Mouse (Mus musculus): ENCODE data around the gene Dpep1.

Dpep1 gene

GRCm38 (mm10) chr8:123185566-123186409, at the start of gene Dpep1:
TSS of gene Dpep1 (plus strand) at chr8:123186242.
- DNase-seq: no peak

GRCm38 (mm10) chr8:123136287-123136686, 49.8 kb upstream of the Dpep1 start:
- no peak for DNase-seq

- DNase-seq: peak; percentile 66
Observed at GRCm38 (mm10) chr8:123137645-123138077, 48.4 kb upstream of the Dpep1 start.

- no peak for DNase-seq
Observed at GRCm38 (mm10) chr8:123138741-123139140, 47.3 kb upstream of the Dpep1 start.

DNA sequence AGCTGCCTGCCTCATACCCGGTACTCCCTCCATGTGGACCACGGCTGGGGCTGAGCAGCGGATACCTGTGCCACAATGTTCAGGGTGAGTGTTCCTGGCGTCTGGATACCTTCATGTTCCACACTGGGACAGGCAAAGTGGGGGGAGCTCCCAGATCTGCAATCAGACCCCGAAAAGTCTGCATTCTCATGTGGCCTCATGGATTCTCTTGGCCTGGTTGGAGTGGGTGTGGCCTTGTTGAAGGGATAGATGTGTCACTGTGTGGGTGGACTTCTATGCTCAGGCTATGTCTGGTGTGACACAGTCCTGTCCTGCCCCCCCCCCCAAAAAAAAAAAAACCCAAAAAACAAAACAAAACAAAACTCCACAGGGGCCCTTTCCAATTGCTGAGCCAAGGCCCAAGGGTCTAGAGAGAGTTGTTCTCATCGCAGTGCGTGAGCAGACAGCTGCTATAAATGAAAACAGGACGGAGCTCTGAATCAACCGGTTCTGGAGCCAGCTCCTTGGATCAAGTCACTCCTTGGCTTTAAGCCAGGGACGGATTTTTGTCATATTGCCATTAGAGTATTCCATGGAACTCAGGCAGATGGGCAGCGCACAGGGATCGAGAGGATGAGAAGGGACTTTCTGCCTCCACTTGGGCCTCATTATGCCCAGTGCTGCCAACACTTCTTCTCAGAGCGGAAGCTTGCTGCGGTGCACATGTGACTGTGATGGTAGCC, 44.1 kb upstream of the Dpep1 start:
- no peak for DNase-seq

DNA sequence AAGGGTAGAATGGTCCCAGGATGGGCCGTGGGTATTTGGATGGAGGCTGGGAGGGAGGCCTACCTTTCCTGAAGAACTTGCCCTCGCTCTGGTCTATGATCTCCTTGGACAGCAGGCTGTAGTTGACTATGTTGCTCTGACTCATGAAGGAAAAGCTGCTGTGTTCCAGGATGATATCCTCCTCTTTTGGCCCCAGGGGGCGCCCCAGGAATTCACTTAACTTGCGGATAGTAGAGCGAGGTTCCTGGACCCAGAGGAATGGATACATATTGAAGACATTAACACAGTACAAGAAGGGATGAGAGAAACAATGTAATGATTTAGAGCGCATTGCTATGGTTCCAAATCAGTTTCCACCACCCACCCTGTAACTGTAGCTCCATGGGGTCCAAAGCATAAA, 40.8 kb upstream of the Dpep1 start:
- peak; percentile 67 for DNase-seq

- no peak for DNase-seq
Observed at GRCm38 (mm10) chr8:123146390-123146789, 39.7 kb upstream of the Dpep1 start.

DNA sequence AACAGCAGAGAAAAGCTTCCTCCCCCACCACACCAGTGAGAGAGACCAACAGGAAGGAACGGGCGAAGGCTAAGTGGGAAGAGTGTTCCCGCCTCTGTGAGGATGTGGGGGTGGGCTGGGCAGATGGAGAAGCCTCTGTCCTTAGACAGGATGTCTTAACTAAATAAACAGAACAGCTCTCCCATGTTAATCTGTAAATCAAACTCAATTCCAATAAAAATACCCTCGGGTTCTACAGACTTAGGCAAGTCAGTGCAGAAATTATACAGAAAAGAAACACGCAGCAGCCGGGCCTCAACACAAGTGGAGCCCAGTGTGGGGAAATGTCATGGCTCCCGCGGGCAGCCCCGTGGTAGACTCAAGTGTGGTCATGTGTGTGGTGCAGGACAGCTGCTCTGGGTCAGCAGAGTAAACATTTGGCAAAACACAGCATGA, 35.3 kb upstream of the Dpep1 start:
- no peak for DNase-seq

GRCm38 (mm10) chr8:123155177-123155576, 30.9 kb upstream of the Dpep1 start:
- DNase-seq: no peak

DNA sequence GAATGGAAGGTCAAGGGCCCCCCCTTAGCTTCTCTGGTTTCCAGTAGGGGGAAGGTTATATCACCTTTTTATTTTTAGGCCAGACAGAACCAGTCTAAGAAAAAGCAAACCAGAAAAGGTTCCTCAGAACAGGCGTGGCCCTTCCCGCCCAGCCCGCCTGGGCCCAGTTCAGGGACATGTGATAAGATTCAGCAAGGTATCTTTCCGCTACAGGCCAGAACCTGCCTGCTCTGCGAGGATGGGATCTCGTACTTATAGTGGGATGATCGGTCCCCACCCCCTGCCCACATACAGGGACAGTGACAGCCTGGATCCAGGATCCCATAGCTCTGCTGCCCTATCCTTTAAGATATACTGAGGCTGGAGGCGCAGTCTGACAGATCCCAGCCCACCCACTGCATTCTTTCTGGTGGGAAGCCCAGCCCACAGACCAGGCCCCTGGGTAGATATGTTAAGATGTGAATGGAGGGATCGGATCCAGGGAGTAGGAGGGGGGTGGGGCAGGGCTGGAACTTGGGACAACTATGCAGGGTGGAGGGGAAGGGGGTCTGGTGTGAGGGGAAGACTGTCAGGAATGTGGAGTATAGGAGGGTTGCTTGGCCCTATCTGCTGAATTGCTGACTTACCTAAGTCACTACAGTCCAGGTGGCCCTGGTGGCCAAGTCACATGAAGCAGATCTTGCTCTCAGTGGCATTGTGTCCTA, 29.8 kb upstream of the Dpep1 start:
- peak; percentile 85 for DNase-seq

- peak; percentile 43 for DNase-seq
Observed at GRCm38 (mm10) chr8:123157888-123158465, 28.1 kb upstream of the Dpep1 start, which contains the start of gene Sult5a1. TSS of gene Sult5a1 (minus strand) at chr8:123158315.

GRCm38 (mm10) chr8:123181391-123181790, 4.7 kb upstream of the Dpep1 start:
- DNase-seq: no peak

DNA sequence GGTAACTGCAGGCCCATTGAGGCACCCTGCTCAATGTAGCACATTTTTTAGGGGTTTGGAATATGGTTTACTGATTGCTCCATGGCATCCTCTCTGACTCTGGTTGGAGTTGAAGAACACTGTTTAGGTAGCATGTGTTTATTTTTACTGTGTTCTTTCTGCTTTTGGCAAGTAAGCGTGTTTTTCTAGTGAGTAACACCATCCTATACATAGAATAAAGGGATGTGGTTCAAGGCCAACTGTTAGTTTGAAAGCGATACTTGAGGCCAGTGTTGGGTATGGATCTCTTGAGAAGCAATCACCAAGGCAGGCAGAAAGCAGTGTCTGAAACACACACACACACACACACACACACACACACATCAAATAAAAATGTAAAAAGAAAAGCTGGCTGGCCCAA, 2.0 kb downstream of the Dpep1 start:
- DNase-seq: no peak

GRCm38 (mm10) chr8:123188841-123189240, 2.8 kb downstream of the Dpep1 start:
- DNase-seq: no peak

GRCm38 (mm10) chr8:123190678-123191077, 4.6 kb downstream of the Dpep1 start:
- DNase-seq: peak; percentile 81

GRCm38 (mm10) chr8:123191908-123192307, 5.9 kb downstream of the Dpep1 start:
- no peak for DNase-seq

DNA sequence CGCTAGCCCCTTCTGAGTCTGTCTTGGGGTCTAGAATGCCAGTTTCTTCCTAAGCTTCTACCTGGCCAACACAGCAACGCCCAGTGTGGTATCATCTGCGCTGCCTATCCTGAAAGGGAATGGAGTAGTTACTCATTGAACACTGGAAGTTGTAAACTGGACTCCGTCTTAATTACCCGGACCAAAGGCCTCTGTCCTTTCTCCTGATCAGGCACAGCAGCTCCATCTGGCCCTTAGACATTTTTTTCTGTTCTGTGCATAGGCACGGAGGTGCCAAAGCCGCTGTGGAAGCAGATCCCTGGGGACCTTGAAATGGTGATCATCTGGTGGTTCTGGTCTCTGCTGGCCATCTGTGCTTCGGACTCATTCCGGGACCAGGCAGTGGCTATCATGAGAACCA, 7.7 kb downstream of the Dpep1 start:
- DNase-seq: no peak

DNA sequence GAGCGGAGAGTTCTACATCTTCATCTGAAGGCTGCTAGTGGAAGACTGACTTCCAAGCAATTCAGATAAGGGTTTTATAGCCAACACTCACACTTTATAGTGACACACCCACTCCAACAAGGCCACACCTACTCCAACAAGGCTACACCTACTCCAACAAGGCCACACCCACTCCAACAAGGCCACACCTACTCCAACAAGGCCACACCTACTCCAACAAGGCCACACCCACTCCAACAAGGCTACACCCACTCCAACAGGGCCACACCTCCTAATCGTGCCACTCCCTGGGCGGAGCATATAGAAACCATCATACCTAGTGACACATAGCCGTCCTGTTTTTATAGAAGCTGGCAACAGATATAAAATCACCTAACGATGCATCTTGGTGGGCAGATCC, 11.0 kb downstream of the Dpep1 start:
- DNase-seq: peak; percentile 68

DNA sequence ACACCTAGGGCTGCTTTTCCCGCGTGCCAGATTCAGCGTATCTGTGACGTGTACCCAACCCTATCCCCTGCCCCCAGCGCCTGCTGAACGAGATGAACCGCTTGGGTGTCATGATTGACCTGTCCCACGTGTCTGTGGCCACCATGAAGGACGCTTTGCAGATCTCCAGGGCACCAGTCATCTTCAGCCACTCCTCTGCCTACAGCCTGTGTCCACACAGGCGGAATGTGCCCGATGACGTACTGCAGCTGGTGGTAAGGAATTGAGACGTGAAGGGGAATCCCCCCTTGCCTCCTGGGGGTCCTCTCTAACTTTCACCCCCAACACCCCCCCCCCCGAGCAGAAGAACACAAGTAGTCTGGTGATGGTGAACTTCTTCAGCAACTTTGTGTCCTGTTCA, 13.8 kb downstream of the Dpep1 start:
- no peak for DNase-seq

- peak; percentile 74 for DNase-seq
Observed at GRCm38 (mm10) chr8:123202288-123202687, 16.2 kb downstream of the Dpep1 start.

DNA sequence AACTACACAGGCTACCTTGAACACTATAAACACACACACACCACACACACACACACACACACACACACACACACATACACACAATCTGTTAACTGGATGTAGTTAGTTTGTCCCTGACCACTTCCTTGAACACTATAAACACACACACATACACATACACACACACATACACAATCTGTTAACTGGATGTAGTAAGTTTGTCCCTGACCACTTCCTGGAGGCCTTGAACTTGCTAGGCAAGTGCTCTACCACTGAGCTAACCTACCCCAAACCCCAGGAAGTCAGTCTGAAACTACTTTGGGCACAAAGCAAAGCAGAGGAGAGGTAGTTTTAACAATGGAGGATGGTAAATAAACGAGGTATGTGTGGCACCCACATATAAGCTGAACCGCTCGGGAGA, 17.5 kb downstream of the Dpep1 start:
- DNase-seq: no peak

DNA sequence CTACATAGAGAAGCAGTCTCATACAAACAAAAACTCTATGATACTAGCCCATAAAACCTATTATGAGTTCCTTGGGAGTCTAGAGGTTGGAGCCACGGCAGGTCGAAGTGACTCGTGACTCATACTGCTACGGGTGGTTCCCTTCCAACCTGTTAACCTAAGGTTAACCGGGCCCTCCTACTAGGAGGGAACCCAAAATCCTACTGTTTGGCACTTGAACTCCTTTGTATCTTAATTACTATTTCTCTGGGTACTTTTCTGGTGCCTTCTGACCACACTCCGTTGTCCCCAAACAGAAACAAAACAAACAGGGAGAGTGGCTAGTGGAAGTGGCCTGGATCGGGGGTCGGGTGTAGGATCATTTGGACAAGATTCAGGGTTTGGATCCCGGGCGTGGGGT, 25.8 kb downstream of the Dpep1 start:
- DNase-seq: no peak

All from liver (tissue).